Mouse (Mus musculus) gastrocnemius, adult 18-20 months (tissue): ENCODE data around the gene Cfap299. TPM values are rescaled to one million over a fixed set of nuclear protein-coding genes. Genes with fewer than 3 reads are reported as not detected.
"Not testable (repeated sequence)": the region's sequence is repeated elsewhere in the genome, so short reads cannot be mapped to it uniquely, and the experiment has no call there.

Experiments
- DNase-seq: peaks from one replicate; pipeline ENCODE4 v3.0.0; 2021; ENCODE audit warnings: low spot score
- long read RNA-seq, 2 experiments: library from polyadenylated mRNA; stranded (forward); transcript quantifications; one replicate each; pipeline ENCODE4 v2.0.0; 2021
- total RNA-seq, 2 experiments: library from RNA; stranded (reverse); gene quantifications; 2 replicates each; pipeline ENCODE4 v1.2.3; 2021

The Cfap299 gene
- total RNA-seq: not detected
- long read RNA-seq, experiment 1: 0 reads
- long read RNA-seq, experiment 2: 0 reads

- DNase-seq: peak; percentile 64
Measured at GRCm38 (mm10) chr5:98328848-98329624, at the start of gene Cfap299. Cfap299 (plus strand) TSS chr5:98329304.

- no peak for DNase-seq
Measured at GRCm38 (mm10) chr5:98281993-98282392, 47.1 kb upstream of the Cfap299 start.

- no peak for DNase-seq
Measured at GRCm38 (mm10) chr5:98283696-98284478, 45.2 kb upstream of the Cfap299 start.

GRCm38 (mm10) chr5:98290642-98291041 is 38.5 kb upstream of the Cfap299 start:
- no peak for DNase-seq

DNA sequence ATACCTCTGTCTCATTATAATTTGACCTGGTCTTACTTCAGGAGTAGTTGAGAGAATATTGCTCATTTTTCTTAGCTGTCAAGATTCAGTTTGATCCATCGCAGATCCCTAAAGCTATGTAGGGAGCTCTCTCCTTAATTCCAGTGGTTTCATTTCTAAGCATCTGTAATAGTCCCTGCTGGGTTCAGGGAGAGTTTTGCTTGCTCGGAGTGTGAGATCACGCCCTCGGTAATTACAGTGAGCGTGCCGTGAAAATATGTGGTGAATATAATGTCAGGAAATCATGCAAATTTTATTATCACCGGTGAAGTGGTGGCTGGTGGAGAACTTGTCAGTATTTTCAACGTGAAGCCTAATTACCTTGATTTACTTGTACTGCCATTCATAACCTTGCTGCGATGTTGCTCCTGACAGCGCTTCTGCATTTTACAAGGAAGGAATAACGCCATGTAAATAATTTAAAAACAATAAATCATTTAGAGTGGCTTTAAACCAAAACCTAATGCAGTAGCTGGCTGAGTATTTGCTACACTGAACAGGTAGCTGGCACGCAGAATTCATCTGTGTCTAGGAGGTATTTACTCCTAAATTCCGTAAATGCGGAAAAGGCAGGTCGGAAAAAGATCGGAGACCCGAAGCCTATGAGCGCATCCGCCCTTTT is 36.6 kb upstream of the Cfap299 start:
- DNase-seq: no peak

DNA sequence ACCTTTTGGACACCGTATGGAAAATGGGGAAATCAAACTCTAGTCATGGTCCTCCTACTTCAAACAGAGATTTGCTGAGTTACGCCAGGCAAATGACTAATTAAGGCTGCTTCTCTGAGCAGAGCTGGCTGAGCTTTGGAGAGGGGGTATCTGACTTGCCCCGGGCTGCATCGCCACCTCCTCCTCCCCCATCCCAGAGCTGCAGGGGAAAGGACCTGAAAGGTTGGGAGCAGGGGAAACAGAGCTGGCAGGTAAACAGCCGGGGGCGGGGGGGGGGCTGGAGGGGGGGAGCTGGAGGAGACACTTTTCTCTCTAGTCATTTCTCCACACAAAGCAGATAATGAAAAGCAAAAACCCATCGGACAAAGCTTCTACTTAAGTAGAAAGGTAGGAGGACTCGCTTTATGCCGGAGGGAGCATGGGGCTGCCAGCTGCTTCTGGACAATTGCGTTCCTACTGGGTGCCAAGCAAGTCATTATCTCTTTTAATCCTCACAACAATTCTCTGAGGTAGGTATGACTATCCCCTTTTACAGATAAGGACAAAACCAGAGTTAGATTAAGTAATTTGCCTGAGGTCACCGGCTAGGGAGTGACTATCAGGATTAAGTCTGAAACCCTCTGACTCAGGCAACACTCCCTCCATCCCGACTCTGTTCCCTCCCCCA is 35.9 kb upstream of the Cfap299 start:
- DNase-seq: no peak

DNA sequence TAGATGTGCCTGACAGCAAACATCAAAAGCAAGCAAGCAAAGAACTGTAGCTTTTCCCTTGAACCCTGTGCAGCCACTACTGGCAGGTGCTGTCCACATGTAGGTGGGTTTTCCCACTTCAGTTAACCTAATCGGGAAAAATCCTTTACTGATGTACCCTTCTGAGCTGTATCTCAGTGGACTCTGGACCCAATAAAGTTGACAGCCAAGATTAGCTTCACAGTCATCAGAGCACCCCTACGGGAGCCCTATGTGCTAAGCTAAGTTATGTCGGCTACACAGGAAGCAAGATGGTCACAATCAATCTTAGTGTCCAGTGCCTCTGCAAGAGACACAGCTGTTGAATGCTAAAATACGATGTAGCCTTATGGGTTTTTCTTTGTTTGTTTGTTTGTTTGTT is 29.0 kb upstream of the Cfap299 start:
- DNase-seq: no peak

GRCm38 (mm10) chr5:98305673-98306072 is 23.4 kb upstream of the Cfap299 start:
- DNase-seq: no peak

- DNase-seq: no peak
Measured at GRCm38 (mm10) chr5:98306528-98306927, 22.6 kb upstream of the Cfap299 start.

GRCm38 (mm10) chr5:98326625-98327024 is 2.5 kb upstream of the Cfap299 start:
- DNase-seq: no peak

GRCm38 (mm10) chr5:98343751-98344150 is 14.6 kb downstream of the Cfap299 start:
- not testable (repeated sequence) for DNase-seq

DNA sequence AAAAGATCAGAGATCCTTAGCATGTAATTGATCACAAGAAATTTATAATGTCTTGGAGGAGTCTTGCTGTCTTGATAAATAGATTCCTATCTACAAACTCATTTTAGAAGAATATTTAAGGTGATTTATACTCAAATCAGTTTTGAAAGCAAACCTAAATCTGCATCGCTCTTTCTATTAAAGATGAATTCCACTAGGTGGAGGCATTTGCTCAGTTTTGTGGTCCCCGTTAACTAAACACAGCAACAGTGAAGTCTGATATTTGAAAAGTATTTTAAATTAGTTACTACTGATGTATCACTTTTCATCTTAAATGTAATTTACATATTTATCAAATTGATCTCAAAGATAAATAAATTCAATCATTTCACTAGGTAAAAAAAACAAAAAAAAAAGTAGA is 15.5 kb downstream of the Cfap299 start:
- no peak for DNase-seq

- no peak for DNase-seq
Measured at GRCm38 (mm10) chr5:98346067-98346466, 17.0 kb downstream of the Cfap299 start.

DNA sequence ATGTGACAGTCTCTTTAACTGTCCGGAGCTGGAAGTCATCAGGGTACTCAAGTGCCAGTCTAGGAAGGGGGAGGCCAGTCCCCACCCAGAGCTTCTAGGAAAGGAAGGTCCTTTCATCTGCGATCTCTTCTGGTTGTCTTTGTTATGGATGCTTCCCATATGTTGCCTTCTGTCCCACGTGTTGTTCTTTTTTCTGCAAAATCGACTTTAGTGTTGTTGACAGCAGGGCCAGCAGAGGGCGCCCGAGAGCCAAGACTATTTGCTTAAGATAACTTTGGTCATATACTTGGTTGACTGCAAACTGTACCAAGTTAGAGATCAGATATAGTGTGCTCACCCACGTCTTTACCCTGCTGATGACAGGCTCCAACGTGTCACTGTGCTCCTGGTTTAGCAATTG is 19.5 kb downstream of the Cfap299 start:
- DNase-seq: peak; percentile 30

DNA sequence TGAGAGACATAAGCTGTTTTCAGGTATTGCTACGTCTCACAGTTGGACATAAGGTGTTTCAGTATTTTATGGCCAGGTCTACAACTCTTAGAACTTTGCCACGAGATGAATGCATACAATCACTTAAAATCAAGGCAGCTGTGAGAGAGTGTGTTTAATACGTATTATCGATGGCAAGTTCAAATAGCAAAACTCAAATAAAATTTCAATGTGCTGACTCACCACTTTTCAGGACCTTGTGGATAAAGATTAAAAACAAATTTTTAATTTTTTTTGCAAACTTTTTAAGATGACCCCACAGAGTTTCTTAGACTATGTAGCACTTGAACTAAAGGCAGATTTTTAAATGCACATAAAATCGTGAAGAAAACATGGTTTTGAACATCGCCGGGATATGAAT is 30.8 kb downstream of the Cfap299 start:
- DNase-seq: no peak

DNA sequence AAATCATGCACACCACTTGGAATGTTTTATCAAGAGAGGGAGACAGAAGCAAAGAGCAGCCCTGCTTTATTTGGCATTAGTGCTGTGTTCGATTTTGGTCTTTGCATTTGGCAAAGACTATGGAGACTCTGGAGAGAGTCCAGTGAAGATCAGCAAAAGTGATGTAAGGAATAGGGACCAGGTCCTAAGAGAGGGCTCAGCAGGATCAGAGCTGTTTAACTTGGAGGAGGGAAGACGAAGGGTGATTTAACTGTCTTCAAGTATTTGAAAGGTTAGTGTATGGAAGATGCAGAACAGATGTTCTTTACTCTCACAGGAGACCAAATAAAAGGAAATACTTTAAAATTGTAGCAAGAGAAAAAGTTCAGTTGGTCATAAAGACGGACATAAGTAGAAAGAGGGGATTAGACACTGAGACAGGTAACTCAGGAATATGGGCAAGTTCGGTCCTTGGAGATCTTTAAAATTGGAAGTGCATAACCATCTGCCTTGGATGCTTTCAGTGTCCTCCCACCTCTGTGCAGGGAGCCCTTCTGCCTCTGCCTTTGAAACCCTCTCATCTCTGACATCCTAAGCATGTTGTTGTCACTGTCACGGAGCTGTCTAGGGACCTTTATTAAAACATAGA is 31.8 kb downstream of the Cfap299 start:
- DNase-seq: no peak

DNA sequence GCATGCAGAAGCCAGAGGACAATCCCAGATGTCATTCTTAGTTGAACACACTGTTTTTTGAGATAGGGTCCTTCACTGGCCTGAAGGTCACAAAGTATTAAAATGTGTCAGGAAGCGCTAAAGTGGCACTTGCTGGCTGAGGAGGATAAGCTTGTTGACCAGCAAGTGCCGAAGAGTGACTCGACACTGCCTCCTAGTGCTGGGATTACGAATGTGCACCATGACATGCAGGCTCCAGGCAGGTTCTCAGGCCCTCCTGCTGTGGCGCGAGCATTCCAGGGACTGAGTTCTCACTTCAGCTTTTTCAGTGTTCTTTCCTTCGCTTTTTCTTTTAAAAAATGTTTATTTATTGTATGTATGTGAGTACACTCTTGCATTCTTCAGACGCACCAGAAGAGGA is 34.3 kb downstream of the Cfap299 start:
- no peak for DNase-seq

GRCm38 (mm10) chr5:98365340-98365739 is 36.2 kb downstream of the Cfap299 start:
- no peak for DNase-seq

DNA sequence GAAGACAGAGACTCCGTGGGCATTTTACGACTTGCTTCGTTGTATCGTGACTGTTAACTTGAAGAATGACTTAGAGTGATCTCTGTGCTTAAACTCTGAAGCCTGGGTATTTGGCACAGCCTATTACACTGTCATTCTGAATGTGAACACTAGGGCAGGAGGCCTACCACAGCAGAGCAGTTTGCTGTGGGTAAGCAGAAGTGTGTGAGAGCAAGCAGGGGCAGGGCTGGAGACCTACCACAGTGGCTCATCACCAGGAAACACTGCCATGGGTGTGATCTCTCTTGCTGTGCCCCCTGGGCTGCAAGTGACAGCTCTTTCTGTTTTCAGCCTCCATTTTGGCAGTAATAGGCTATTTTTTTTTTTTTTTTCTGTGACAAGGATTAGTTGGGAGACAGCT is 39.7 kb downstream of the Cfap299 start:
- DNase-seq: no peak

DNA sequence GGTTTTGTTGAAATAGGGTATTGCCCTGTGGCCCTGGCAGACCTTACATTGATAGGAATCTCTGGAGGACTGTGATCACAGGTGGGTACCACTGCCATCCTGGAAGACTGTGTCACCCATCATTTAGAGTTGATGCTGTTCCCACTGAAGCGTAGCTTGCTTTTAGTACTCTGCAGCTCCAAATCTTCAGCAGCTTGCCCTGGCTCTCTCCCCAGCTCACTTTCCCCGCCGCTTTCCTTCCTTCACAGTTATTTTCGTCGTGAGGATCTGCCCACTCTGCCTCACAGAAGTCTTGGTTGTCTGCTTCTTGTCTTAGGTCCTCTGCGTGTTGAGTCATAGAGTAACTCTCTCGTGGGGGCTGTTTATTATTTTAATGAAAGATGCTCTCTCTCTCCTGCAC is 40.3 kb downstream of the Cfap299 start:
- DNase-seq: no peak
